Mouse (Mus musculus) cerebellum, adult (tissue): ENCODE results near the gene Oscp1.

ENCODE experiments used
- ATAC-seq: cut with Nextera tagmentation; 2 replicates; pipeline ENCODE4 v1.9.2; 2017; ENCODE audit warnings: mild to moderate bottlenecking, moderate library complexity, mixed read lengths; ENCODE audit not compliant: insufficient number of reproducible peaks, low FRiP score, low TSS enrichment

The Oscp1 gene

GRCm38 (mm10) chr4:126108061-126108740, 49.8 kb downstream of the Oscp1 start:
- no peak for ATAC-seq

- no peak for ATAC-seq
These were observed 51.4 kb downstream of the Oscp1 start for GRCm38 (mm10) chr4:126109613-126110373.

GRCm38 (mm10) chr4:126110374-126111152, 52.2 kb downstream of the Oscp1 start:
- peak; percentile 31; the same call in 1 of the 2 replicates for ATAC-seq

- ATAC-seq, result no peak
These were observed 52.8 kb downstream of the Oscp1 start for GRCm38 (mm10) chr4:126111153-126111549.

- ATAC-seq, result peak; percentile 50; the same call in 1 of the 2 replicates
These were observed 54.9 kb downstream of the Oscp1 start for GRCm38 (mm10) chr4:126113243-126113642.

GRCm38 (mm10) chr4:126113943-126114342, 55.6 kb downstream of the Oscp1 start:
- ATAC-seq, result no peak

GRCm38 (mm10) chr4:126115411-126115810, 57.0 kb downstream of the Oscp1 start:
- ATAC-seq, result no peak

GRCm38 (mm10) chr4:126115871-126116521, 57.6 kb downstream of the Oscp1 start:
- ATAC-seq, result no peak

GRCm38 (mm10) chr4:126117116-126117515, 58.8 kb downstream of the Oscp1 start:
- no peak for ATAC-seq

- ATAC-seq, result peak; percentile 36; the same call in 1 of the 2 replicates
These were observed 60.3 kb downstream of the Oscp1 start for GRCm38 (mm10) chr4:126118651-126119050.

GRCm38 (mm10) chr4:126119051-126119450, 60.7 kb downstream of the Oscp1 start:
- 0 out of 2 replicates have a peak, but pooled peaks have one; percentile 9 for ATAC-seq

- peak; percentile 47; the same call in 1 of the 2 replicates for ATAC-seq
These were observed 61.7 kb downstream of the Oscp1 start for GRCm38 (mm10) chr4:126120052-126120451.

GRCm38 (mm10) chr4:126120506-126120905, 62.1 kb downstream of the Oscp1 start:
- no peak for ATAC-seq

GRCm38 (mm10) chr4:126123309-126124040, 65.1 kb downstream of the Oscp1 start:
- no peak for ATAC-seq

GRCm38 (mm10) chr4:126130502-126130901, 72.1 kb downstream of the Oscp1 start:
- no peak for ATAC-seq

GRCm38 (mm10) chr4:126131290-126132121, 73.1 kb downstream of the Oscp1 start:
- no peak for ATAC-seq

GRCm38 (mm10) chr4:126132636-126133264, 74.4 kb downstream of the Oscp1 start:
- ATAC-seq, result no peak

- ATAC-seq, result no peak
These were observed 75.9 kb downstream of the Oscp1 start for GRCm38 (mm10) chr4:126134236-126134635.
